Mouse (Mus musculus) 3T3-L1 (cell line): ENCODE measurements at regions not wholly inside any gene's neighbourhood (a gene's known extent, or its start where the extent isn't known, plus 50 kb on each side); places are given as distances from the start of the nearest gene placed in this dataset.
A peak's percentile ranks its signal among the peaks of the same experiment; 100 is the strongest.

Experiments
- DNase-seq: peaks from one replicate; pipeline ENCODE4 v3.0.0-alpha.2; 2015; ENCODE audit warnings: low read depth, low spot score

- peak; percentile 80 for DNase-seq
Observed at GRCm38 (mm10) chr5:52309317-52310060, 54.1 kb upstream of the Sod3 start.

DNA sequence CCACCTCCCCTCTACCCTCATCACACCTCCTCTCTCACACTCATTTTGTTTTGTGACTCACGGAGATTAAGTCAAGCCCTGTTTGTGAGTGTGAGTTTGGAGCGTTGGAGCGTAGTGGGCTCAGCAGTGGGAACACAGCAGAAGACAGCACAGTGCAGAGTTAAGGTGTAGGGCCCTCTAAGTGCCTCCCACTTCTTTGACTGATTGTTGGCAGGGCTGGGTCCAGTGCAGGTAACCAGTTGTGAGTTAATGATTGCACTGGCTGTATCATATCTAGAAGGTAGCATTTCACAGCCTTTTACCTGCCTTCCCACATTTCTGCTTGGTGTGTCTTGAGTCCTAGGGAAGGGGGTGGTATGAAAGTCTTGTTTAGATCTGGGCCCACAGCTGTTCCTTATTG is 67.3 kb upstream of the Sod3 start:
- DNase-seq = no peak

DNA sequence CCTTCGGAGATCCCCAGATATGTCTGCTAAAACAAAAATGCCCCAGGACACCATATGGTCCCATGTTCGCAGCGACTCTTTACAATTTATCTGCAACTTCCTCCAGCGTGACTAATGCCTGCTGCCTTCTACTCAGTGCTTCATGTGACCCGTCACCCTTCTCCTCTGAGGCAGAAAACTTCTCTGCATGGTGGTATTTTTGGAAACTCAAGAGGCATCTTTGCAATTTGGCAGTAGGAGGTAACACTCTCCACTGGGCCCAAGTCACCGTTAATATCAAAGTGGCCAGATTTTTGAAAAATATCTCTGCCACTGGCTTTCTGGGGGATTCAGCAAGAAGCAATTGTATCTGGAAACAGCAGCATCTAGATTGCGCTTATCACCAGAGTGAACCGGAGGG is 69.1 kb upstream of the Sod3 start:
- no peak for DNase-seq

DNA sequence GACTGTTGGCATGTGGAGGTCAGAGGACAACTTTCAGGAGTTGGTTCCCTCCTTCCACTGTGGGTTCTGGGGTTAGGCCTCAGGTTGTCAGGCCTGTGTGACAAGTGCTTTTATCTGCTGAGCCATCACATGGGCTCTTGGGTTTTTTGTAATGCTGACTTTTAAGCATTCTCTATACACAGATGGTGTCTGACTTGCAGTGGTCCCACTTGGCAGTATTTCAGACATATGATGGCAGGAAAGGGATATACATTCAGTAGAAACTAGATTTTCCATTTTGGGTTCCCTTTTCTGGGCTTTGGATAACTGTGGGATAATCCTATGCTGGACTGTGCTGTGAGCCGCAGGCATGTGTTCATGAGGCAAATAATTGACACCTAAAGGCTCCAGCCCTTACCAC is 75.3 kb upstream of the Sod3 start:
- no peak for DNase-seq

GRCm38 (mm10) chr5:52280871-52281270 is 82.7 kb upstream of the Sod3 start:
- no peak for DNase-seq

- DNase-seq = no peak
Observed at GRCm38 (mm10) chr5:52278111-52278510, 85.5 kb upstream of the Sod3 start.

- DNase-seq = no peak
Observed at GRCm38 (mm10) chr5:52263214-52263613, 72.9 kb upstream of the Dhx15 start.

DNA sequence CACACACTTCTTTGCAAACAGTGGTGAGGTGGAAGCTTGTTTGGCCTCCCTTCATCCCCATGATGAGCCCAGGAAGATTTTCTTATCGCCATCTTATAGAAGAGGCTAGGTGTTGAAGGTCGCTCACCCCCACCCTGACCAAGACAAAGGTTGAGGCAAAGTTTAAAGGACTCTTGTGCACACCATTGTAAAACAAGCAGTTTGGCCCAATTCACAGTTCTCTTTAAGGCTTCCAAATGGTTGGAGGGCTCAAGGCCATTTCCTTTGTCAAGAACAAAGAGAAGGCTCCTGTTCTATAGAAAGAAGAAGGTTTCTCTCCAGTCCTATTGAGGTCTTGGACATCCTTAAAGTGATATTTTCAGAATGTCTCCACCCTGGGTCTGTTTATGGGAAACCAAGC is 67.8 kb upstream of the Dhx15 start:
- DNase-seq = no peak

GRCm38 (mm10) chr5:52254602-52255071 is 64.3 kb upstream of the Dhx15 start:
- no peak for DNase-seq

- DNase-seq = no peak
Observed at GRCm38 (mm10) chr5:52249804-52250203, 59.5 kb upstream of the Dhx15 start.

- DNase-seq = no peak
Observed at GRCm38 (mm10) chr5:52243931-52244330, 53.6 kb upstream of the Dhx15 start.

- DNase-seq = no peak
Observed at GRCm38 (mm10) chr5:52242414-52242813, 52.1 kb upstream of the Dhx15 start.

DNA sequence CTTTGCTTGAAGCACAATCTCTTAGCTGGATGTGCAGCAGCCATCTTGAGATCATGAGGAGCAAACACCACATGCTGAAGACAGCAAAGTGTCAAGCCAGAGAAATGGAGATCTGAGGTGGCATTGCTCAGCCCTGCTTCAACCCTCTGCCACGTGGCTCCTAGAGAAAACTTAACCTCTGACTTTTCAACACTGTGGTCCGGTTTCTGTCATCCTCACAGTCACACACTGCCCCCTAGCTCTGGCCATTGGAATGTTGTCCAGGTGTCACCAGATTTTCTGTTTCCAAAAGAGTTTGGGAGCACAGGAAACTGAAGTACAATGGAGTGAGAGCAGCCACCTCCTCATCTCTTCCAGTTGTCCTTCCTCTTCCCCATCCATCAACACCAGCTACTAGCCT is 50.2 kb upstream of the Dhx15 start:
- DNase-seq = peak; percentile 51
